Mouse (Mus musculus): ENCODE results near the gene Esrra.

Esrra gene

DNA sequence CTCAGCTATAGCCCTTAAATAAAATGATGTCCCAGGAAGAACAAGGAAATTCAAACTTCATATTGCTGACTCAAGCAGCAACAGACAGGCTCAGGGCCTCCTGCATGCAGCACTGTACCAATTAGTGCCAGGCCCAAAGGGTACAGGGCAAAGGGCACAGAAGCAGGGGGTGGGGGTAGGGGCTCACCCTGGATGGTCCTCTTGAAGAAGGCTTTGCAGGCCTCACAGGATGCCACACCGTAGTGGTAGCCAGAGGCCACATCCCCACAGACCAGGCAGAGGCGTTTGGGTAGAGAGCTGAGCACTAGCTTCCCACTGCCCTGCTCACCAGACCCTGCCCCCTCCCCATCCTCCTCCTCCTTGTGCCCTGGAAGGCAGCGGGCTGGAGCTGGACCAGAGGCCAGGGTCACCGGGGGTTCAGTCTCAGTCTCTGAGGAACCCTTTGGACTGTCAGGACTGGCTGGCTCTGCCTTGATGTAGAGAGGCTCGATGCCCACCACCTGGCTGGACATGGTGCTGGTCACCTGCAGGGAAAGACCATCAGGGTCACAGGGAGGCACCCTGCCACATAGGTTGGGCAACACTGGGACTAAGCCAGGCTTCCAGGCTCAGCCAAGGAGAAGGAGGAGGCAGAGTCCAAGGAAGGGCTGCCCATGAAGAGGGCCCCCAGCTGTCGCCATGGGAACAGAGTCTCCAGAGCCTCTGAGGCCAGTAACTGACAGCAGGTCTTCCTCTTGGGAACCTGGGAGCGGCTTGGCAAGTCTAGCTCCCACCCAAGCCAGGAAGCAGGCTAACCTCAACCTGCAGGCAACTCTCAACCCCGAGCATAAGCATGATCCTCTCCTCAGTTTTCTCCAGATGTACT, 1.5 kb downstream of the Esrra start:
- peak; percentile 89 for DNase-seq

DNA sequence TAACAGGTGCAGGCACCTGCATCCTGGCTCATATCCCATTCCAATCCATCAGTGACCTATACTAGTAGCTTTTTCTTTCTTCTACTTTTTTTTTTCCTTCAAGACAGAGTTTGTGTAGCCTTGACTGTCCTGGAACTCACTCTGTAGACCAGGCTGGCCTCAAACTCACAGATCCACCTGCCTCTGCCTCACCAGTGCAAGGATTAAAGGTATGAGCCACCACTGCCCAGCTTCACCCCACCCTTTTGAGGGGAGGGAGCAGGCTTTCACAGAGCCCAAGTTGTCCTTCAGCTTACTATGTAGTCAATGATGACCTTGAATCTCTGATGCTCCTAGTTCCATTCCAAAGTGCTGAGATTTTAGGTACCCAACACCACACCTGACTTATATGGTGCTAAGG, 2.2 kb downstream of the Esrra start:
- no peak for DNase-seq

DNA sequence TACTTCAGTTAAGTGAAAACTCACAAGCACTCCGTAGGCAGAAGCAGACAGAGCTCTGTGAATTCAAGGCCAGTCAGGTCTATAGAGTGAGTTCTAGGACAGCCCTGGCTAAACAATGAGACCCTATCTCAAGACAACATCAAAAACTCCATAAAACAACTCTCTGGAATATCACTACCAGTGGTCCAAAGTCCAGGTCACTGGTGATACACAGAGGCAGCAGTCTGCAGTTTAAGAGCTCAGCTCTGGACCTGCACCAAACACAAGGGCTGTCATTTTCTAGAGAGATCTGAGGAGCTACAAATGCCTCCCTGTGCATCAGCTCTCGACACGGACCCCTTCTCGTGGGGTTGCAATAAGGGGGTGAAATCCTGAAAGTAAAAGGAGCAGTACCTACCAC, 3.3 kb downstream of the Esrra start:
- peak; percentile 59 for DNase-seq

DNA sequence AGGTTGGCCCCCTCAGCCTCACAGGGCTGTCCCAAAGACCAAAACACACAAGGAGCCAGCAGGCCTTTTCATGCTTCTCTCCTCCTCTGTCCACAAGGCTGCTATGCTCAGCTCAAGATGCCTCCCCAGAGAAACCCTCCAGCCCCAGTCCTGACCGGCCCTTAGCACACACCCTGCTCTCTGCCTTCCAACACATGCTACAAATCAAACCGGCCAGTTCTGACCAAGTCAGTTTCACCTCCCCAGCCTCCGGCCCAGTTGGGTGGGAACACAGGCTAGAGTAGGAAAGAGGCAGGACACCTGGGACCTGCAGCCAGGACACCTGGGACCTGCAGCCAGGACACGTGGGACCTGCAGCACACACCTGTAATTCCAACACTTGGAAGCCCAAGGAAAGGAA, 5.1 kb downstream of the Esrra start:
- no peak for DNase-seq

DNA sequence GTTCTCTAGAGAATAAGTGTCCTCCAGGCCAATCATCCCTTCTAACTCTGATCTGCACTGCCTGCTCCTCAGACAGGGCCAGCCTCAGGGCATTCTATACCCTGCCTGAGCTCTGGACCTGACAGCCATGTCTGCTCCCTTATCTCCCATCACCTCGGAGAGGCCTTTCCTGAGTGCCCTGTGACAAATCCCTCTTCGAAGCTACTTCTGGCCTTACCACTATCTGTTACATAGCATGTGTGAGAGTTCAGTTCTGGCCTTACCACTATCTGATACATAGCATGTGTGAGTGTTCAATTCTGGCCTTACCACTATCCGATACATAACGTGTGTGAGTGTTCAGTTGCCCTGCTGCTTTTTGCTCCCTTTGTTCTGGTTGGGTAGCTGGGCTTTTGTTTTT, 6.3 kb downstream of the Esrra start:
- no peak for DNase-seq

DNA sequence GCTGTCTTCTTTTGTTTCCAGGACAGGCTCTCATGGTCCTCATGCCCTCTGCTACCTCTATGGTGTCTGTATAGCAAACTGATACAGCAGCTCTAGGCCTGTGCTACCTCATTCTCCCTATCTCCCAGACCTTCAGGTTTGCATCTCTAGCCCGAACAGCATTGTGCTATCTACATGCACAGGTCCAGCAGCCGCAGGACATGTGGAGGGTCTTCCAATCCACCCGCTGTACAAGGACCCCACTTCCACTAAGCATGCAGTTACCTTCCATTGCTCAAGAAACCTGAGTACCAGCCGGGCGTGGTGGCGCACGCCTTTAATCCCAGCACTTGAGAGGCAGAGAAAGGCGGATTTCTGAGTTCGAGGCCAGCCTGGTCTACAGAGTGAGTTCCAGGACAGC, 7.1 kb downstream of the Esrra start:
- no peak for DNase-seq

DNA sequence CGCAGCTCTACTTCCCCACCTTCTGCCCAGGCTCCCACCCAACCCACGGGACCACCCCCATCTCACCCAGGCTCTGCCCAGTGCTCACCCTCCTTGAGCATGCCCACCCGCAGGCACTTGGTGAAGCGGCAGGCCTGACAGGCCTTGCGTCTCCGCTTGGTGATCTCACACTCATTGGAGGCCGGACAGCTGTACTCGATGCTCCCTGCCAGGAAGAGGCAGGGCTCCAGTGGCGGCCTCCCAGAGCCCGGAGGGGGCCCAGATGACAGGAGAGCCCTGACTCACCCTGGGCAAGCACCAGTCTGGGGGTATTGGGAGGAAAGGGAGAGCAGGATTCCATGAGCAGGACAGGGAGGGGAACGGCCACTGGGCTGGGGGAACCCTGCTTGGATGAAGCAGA, 7.6 kb downstream of the Esrra start:
- DNase-seq = no peak

DNA sequence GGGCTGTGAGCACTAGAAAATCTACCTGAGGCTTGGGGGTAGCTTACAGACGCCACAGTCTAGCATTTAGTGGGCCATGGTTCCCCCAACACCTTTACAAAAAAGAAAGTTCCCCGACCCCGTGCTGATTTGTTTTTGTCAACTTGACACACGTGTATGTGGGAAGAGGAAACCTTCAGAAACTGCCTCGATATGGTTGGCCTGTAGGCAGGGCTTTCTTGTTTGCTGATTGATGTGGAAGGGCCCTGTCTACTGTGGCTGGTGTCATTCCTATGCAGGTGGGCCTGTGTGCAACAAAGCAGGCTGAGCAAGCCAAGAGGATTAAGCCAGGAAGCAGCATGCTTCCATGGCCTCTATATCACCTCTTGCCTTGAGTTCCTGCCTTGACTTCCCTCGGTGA, 8.6 kb downstream of the Esrra start:
- DNase-seq = no peak

DNA sequence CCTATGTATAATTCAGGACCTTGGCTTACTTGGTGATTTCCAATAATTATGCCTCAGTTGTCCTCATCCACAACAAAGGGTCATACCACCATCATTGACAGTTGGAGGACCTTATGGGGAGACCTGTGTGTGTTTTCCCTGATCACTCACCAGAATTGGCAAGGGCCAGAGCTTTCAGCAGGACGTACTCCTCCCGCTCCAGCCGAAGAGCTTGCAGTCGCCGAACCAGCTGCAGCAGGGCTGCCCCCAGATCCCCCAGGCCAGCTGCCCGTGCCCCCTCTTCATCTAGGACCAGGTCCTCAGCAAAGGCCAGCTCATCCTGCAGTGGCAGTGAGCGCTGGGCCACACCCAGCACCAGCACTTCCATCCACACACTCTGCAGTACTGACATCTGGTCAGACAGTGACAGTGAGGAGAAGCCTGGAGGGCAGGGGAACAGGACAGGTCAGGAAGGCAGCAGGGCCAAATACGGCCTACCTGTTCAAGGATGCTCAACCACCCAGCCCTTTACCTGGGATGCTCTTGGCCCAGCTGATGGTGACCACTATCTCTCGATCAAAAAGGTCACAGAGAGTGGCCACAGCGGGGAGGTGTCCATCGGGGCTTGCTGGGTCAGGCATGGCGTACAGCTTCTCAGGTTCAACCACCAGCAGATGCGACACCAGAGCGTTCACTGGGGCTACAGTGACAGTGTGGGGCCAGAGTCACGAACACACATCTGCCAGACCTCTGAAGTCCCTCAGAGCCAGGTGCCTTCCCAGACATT, 9.2 kb downstream of the Esrra start:
- DNase-seq = no peak

DNA sequence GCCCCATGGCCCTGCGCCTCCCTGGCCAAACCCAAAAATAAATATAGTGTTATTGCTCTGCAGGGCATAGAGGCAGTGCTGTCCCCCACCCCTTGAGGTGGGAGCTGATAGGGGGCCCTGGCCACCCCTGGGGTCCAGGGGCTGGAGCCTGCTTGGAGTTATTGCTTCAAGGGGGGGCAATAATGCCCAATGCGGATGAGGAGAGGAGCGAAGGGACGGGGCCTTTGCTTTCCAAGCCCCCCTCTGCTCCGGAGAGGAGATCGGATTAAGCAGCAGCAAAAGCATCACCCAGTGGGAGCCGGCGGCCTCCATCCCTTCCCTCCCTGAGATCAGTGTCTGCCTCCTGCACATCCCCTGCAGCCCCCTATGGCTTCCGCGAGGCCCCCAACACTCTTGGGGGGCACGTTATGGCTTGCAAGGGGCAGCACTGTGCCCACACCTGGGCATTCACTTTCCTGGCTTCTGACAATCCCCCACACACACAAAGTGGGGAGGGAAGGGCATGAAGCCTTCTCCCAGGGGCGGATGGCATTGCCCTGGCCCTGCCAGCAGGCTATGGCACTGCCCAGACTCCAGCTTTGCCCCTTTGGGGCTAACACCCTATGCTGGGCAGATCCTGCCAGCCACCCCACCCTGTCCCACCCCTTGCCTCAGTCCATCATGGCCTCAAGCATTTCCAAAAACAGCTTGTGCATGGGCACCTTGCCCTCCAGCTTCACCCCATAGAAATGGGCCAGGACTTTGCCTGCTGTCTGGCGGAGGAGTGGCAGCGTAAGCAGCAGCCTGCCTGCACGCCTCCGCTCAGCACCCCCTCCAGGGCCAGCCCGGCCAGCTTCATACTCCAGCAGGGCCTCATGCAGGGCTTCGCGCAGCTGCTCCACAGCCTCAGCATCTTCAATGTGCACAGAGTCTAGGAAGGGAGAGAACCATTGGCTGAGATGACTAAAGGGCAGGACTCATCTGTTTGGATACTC, 10.2 kb downstream of the Esrra start:
- no peak for DNase-seq

DNA sequence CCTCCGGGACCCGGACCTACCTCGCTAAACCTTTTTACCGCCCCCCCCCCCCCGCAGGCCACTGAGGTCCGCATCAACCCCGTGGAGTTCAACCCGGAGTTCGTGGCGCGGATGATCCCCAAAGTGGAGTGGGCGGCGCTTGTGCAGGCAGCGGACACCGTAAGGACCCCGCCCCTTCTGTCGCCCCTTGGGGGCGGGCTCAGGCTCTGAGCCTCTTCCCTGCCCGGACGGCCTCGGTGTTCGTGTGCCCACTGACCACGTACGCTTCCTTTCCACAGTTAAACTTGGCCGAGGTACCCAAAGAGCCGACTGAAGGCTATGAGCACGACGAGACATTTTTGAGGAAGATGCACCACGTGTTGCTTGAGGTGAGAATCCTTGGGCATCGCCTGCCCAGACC, 11.3 kb downstream of the Esrra start:
- DNase-seq = peak; percentile 71

DNA sequence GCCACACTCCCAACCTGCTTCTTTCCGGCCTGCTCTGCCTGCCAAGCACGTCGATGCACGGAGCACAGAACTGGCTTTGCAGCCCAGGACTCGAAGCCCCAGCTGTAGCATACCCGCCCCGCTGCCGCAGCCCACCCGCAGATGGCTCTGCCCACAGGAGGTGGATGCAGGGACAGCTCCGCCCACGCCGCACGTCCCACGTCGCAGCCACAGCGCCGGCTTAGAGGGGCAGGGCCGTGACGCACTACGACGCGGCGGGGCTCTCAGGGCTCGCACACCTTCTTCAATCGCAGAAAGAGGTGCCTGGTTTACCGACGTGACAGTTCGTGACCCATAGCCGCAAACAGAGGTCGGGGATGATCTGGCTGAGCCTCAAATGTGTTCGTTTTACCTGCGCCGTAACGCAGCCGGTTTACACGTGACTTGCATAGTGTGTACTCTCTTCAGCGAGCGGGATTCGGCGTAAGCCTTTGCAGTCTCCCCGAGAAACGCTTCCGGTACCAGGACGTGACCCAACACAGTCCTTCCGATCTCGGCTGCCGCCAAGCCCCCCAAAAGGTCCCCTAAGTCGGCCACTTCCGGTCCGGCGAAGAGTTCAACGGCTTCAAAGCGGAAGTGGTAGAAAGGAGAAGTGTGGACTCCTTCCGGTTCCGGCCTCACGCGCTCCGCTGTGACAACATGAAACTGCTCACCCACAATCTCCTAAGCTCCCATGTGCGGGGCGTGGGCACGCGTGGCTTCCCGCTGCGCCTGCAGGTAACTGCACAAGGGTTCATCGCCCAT, 11.9 kb downstream of the Esrra start, which contains the start of the genes Trmt112 and Prdx5:
TSS of gene Trmt112 (plus strand) at position 192 of the 783 bp plus-strand sequence.
TSS of gene Prdx5 (minus strand) at position 600 of the 783 bp plus-strand sequence.
- peak; percentile 94 for DNase-seq

DNA sequence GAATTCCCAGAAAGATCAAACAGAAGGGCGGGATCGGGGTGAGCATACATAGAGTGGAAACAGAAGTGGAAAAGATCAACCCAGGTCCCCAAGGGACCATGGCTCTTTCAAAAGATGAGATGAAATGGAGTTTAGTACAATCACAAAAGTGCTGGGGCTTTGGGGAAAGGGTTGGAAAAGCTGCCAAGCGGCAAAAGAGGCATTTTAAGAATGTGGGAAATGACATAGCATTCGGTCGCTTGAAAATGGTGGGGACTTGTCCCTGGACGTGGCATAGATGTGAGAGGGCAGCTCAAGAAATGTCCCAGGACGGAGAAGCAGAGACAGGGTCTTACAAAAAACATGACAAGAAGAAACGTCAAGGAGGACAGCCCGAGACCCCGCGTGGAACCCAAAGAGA, 12.6 kb downstream of the Esrra start:
- DNase-seq = no peak

DNA sequence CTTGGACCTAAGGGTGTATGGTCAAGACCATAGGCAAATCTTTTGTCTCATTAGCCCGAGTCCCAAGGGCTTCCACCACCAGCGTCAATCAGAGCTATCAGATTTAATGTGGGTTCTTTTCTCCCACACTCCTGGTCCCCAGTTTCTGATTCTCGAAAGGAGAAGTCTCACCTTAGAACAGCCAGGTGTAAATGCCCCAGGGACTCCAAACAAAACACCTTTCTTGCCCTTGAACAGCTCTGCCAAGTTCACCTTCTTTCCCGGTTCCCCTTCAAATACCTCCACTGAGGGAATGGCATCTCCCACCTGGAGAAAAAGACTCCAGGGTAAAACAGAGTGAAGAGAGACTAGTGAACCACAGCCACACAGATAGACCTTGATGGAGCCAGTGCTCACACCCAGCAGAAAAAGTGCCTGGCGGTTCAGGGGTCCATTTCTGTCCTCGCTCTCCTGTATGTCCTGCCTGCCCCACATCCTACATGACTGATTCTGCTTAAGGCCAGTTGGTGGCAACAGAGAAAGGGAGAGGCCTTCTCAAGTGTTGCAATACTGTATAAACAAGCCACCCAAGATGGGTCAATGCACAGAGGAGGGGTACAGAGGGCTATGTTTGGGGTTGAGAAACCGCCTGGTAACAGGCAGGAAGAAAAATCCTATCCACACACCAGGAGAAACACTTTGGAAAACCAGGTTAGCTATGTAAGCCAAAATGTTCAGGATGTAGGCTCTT, 13.6 kb downstream of the Esrra start:
- DNase-seq = no peak

DNA sequence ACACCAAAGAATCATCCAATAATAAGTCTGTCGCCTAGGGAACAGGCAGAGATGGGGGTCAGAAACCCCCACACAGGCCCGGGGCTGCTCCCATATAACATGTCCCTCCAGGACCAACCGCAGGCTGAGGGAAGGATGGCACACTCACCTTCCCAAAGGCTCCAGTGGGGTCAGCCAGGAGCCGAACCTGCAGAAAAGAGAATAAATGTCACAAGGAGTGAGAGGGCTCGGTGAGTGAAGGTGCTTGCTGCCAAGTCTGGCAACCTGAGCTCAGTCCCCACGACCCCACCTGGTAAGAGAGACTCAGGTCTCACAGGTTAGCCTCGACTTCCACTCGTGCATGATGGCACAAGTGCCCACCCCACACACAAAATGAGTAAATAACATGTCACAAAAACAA, 14.5 kb downstream of the Esrra start:
- no peak for DNase-seq

DNA sequence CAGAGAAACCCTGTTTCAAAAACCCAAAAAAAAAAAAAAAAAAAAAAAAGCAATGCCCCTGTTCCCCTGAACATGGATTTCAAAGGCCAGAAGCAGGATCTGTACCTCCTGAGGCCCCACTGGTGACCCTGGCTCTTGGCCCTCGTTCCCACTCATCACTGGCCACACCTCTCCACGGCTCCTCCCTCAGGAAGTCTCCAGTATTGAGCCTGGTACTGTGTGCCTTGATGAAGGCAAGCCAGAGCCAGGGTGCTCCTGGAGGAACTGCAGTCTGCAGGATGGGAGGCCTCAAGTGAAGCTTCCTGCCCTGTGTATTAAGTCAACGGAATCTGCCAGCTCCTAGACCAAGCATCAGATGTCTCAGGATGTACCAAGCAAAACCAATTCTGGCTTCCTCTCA, 15.4 kb downstream of the Esrra start:
- peak; percentile 81 for DNase-seq

DNA sequence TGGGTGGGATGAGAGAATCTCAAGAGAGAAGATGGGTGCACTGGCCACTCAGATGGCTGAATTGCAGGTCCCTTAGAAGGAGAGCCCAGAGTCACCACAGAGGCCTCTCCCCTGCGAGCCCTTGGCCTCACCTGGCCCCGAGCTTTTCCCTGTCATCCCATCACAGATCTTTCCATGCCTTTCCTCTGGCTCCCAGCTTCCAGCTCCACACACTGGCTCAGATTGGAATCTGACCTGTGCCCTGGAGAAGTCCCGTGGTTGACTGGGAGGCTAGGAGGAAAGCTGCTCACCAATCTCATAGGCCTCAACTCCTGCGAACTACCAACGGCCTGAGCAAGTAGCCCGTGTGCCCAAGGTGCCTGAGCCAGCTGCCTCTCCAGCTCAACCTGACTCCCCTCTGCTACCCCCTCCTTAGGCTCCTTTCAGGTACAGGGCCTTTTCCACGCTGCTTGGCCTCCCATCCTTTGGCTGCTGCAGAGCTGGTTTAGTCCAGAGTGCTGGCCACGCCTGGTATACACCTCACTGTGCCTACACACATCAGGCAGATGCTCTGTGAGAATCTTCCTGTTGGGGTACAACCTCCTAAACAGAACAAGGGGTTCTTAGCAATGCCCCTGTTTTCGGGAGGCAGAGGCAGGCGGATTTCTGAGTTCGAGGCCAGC, 16.0 kb downstream of the Esrra start:
- peak; percentile 62 for DNase-seq

DNA sequence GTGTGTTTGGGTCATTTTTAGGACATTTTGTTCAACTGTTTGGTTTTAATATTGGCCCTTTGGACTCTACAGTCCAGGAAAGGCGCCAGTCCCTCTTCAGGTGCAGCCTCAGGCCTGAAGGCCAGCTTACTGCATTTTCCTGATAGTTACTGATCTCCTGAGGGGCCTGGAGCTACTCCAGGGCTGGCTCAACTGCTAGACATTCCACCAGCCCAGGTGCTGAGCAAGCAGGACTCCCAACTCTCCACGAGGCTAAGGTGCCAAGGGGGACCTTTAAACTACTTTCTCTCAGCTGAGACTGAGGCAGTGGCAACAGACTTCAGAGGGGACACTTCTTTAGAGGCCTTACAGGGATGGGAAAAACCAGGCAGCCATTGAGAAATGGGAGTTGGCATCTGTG, 16.8 kb downstream of the Esrra start:
- DNase-seq = peak; percentile 96

DNA sequence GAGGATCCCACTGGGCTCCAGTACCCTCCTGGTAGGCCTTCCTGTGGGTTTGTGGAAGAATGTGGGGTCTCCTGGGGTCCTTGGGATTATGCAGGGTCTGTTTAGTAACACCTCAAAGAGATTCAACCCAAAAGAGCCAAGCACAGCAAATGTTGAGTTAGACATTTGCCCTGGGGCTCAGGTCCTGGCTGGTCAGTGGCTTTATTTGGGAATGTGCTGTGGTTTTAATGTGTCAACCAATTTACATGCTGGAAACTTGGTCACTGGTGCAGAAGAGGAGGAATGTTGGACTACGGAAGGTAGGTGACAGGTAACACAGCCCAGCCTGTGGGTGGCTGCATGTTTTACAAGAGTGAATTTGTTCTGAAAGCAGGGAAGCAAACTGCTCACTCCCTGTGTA, 18.6 kb downstream of the Esrra start:
- peak; percentile 84 for DNase-seq

DNA sequence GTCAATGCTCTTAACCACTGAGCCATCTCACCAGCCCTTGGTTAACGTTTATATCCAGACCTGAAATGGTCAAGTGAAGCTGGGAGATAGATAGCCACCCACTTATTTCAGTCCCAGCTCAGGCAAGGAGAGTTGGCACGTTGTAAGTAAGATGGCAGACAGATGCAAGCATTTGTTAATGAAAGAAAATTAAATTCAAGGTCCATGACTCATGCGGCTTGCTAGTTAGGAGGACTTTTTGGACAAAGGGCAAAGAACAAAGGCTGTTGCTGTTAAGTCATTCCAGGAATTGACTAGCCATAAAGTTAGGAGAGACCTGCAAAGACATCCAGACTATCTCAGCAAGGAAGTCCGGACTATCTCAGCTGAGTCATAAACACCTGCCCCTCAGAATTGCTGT, 22.0 kb downstream of the Esrra start:
- peak; percentile 86 for DNase-seq
